Mouse (Mus musculus) heart, postnatal 25 days (tissue): ENCODE data around the gene Mau2. TPM values are rescaled to one million over a fixed set of nuclear protein-coding genes. Genes with fewer than 3 reads are reported as not detected.

Experiments used
- DNase-seq: peaks from one replicate; pipeline ENCODE4 v3.0.0; 2022; ENCODE audit warnings: low spot score
- intact Hi-C: fragments of 180-260 bp; cut with DNase I; formaldehyde crosslinking; loops from one replicate; pipeline ENCODE4 v1.15.1; 2025
- total RNA-seq, 2 experiments: library from RNA; stranded (reverse); gene quantifications; 2 replicates each; pipeline ENCODE4 v1.2.3; 2021

The Mau2 gene
- total RNA-seq, 2 experiments from 2014 or later = 34.7 to 35.5 TPM

GRCm38 (mm10) chr8:69984876-69985553 is 57.5 kb downstream of the Mau2 start:
- intact Hi-C loops = no loop called here
- DNase-seq = no peak

- no peak for DNase-seq
- intact Hi-C loops = loop anchor here (10.0 kb wide), 1 partner anchor 324 kb away; the partner anchor contains the start of gene Zfp964
These were observed 64.1 kb downstream of the Mau2 start for GRCm38 (mm10) chr8:69978456-69978855.

DNA sequence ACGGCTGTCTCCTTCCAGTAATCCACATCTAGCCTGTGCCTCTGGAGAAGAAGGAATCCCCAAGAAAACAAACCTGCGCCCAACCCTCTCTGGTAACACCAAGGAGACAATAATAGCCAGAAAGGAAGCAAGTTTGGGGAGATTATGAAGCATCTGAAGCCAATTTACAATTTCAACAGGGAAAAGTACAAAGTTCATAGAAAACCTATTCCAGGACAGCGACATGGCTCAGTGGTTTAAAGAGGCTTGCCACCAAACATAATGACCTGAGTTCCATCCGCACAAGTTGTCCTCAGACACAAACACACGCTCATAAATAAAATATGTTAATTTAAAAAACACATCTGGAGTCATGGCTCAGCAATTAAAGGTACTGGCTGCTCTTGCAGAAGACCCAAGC is 67.7 kb downstream of the Mau2 start:
- intact Hi-C loops = loop anchor here (2.0 to 10.0 kb wide), 3 partner anchors 18 to 320 kb away; partner anchors contain the start of gene Zfp964
- no peak for DNase-seq

- intact Hi-C loops = loop anchor here (2.0 to 10.0 kb wide), 3 partner anchors 19 to 319 kb away; partner anchors contain the start of gene Zfp964
These were observed 68.3 kb downstream of the Mau2 start for GRCm38 (mm10) chr8:69974194-69974614.

DNA sequence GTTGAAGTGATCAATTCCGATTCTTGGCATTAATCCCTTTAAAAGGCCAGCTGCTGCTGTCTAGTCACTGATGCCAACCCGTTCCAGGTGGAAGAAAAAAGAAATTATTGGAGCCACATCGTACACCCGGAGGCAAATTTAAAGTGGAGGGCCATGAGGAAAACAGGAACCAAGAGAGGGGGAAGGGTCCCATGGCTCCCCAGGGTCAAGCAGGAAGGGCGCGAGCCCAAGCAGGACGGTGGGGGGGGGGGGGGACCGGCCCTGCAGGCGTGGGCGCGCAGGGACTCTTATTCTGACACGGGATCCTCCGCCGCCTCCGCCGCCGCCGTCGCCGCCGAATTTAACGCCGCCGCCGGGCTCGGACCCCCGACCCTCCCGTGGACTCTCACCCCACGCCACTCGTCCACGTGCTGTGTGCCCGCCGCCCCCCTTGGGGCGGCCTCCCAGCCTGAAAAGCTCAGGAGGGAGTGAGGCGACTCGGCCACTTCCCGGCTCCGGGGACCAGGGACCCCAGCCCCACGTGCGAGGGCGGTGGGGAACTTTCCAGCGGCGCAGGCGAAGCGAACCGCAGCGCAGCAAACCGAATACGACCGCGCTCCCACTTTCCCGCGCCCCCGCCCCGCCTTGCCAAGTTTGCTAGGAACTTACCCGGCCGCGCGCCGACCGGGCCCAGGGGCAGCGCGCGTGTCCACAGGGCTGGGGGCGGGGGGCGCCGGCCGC is 68.9 kb downstream of the Mau2 start:
- DNase-seq = peak; percentile 14
- intact Hi-C loops = loop anchor here (2.0 to 10.0 kb wide), 3 partner anchors 19 to 319 kb away; partner anchors contain the start of gene Zfp964

More at GRCm38 (mm10) chr8:69974194-69974614, 68.3 kb downstream of the Mau2 start:
- DNase-seq = peak; percentile 95

GRCm38 (mm10) chr8:69973063-69973441 is 69.5 kb downstream of the Mau2 start:
- no peak for DNase-seq
- intact Hi-C loops = loop anchor here (5.0 to 10.0 kb wide), 2 partner anchors 36 to 318 kb away; partner anchors contain the start of gene Zfp964

DNA sequence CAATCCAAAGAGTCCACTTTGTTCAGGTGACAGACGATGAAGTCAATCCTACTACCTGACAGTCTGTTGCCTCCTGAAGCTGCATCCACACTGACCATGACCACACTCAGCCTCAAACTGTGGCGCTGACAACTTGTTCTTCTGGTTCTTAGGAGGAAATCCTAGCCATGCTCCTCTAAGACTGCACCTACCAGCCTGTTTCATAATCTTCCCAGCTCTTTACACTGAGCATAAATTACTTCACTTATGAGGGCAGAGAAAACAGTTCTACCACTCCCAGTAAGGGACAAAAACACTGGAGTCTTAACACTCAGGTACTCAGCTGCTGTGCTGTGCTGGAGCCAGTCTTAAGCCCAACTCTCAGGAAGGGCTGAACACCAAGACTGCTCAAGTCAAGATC is 71.7 kb downstream of the Mau2 start:
- DNase-seq = no peak
- intact Hi-C loops = loop anchor here (5.0 to 10.0 kb wide), 2 partner anchors 34 to 316 kb away; partner anchors contain the start of gene Zfp964

DNA sequence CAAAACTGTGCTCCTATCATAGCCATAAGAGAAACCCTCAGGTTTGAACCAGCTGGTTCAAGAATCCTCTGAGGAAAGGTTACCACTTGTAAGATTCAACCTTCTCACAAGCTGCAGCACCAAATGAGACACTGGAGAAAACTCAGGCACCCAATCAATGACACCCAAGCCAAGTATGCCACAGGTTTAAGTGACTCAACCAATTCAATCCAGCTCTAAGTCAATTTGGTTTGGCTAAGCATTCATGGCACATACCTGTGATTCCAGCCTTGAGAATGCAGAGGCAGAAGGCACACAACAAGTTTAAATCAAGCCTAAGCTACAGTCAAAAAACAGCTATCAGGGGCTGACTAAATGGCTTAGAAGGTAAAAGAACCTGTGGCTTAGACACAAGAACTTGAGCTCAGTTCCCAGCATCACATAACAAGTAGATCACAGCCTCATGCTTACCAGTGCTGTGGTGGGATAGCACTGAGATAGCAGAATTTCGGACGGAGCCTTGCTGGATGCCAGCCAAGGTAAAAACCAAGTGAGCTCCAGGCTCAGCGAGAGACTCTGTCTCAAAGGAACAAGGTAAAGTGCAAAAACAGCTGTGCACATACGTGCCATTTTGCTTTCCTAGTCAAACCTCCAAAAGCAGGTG is 75.1 kb downstream of the Mau2 start:
- DNase-seq = no peak
- intact Hi-C loops = no loop called here

Other genes starting within 250 kb of the Mau2 start
- gene Gmip, start 234.1 kb downstream of the Mau2 start, total RNA-seq = 1 to 10 TPM; 4.9 to 5.5 TPM
- under 1 TPM; 0.26 to 0.34 TPM for gene Lpar2, start 220.3 kb downstream of the Mau2 start, total RNA-seq
- under 1 TPM in 1 of 2 experiments, not detected in 1; 0.39 TPM for gene Pbx4, start 210.2 kb downstream of the Mau2 start, total RNA-seq
- 1 to 10 TPM; 2.8 to 2.9 TPM for gene Cilp2, start 155.0 kb downstream of the Mau2 start, total RNA-seq
- gene Tssk6, start 140.6 kb downstream of the Mau2 start, total RNA-seq = under 1 TPM in 1 of 2 experiments, not detected in 1; 0.20 TPM
- gene Ndufa13, start 140.2 kb downstream of the Mau2 start, total RNA-seq = 100 to 1,000 TPM; 446 to 456 TPM
- 10 to 100 TPM in 1 of 2 experiments, 1 to 10 TPM in 1; 9.6 to 14.8 TPM for gene Yjefn3, start 140.0 kb downstream of the Mau2 start, total RNA-seq
- gene Gatad2a, start 46.4 kb downstream of the Mau2 start, total RNA-seq = 10 to 100 TPM; 34.3 to 35.6 TPM
- 10 to 100 TPM; 17.2 to 18.4 TPM for gene Sugp1, start 79 bp upstream of the Mau2 start, total RNA-seq
- gene Tm6sf2, start 30.2 kb upstream of the Mau2 start, total RNA-seq = 1 to 10 TPM; 1.1 to 1.3 TPM
- not detected for gene Hapln4, start 40.7 kb upstream of the Mau2 start, total RNA-seq
- gene Ncan, start 78.1 kb upstream of the Mau2 start, total RNA-seq = under 1 TPM in 1 of 2 experiments, not detected in 1; 0.03 TPM
- 1 to 10 TPM; 5.4 to 7.6 TPM for gene Nr2c2ap, start 88.6 kb upstream of the Mau2 start, total RNA-seq
- 10 to 100 TPM; 20.9 to 21.5 TPM for gene Rfxank, start 96.4 kb upstream of the Mau2 start, total RNA-seq
- 10 to 100 TPM; 21.2 to 25.5 TPM for gene Borcs8, start 96.8 kb upstream of the Mau2 start, total RNA-seq
- gene Mef2b, start 97.0 kb upstream of the Mau2 start, total RNA-seq = under 1 TPM in 1 of 2 experiments, not detected in 1; 0.31 TPM
- gene Tmem161a, start 129.6 kb upstream of the Mau2 start, total RNA-seq = 10 to 100 TPM; 93.0 to 98.1 TPM
- gene Slc25a42, start 169.6 kb upstream of the Mau2 start, total RNA-seq = 10 to 100 TPM; 48.1 to 48.4 TPM
- 10 to 100 TPM; 38.9 to 41.5 TPM for gene Sugp2, start 191.5 kb upstream of the Mau2 start, total RNA-seq
- 1 to 10 TPM; 7.6 to 8.0 TPM for gene Armc6, start 191.7 kb upstream of the Mau2 start, total RNA-seq
- gene Homer3, start 240.1 kb upstream of the Mau2 start, total RNA-seq = 10 to 100 TPM; 12.0 to 12.3 TPM